Mouse (Mus musculus) embryonic fibroblast, embryonic 13.5 days (primary cell): Measurements from ENCODE around the gene Mllt10.

ENCODE experiments used
- CTCF ChIP-seq: IDR thresholded peaks from 2 replicates; pipeline ENCODE4 v1.5.1; 2011; ENCODE audit warnings: mild to moderate bottlenecking, control low read depth, low read length, moderate library complexity, borderline replicate concordance; ENCODE audit not compliant: insufficient read depth
- POLR2A ChIP-seq: IDR thresholded peaks from 2 replicates; pipeline ENCODE4 v1.6.1; 2011; ENCODE audit warnings: low read depth, mild to moderate bottlenecking, control low read depth, low read length, moderate library complexity

GRCm38 (mm10) chr2:18064356-18064858 is 9.4 kb downstream of the Mllt10 start:
- no peak for TF ChIP-seq CTCF
- peak; percentile 60 for TF ChIP-seq POLR2A
